Mouse (Mus musculus): Measurements from ENCODE around the gene Acbd6. TPM values are rescaled to one million over a fixed set of nuclear protein-coding genes. Genes with fewer than 3 reads are reported as not detected.

The Acbd6 gene
- polyA plus RNA-seq, 1 experiment from 2014 or later = 80.6 TPM

GRCm38 (mm10) chr1:155564741-155565140, 6.8 kb downstream of the Acbd6 start:
- Histone ChIP-seq H3K4me3 (no peak overlapping the region), H3K4me2 (replicated peaks) (no peak overlapping the region), H3K27ac (no peak overlapping the region), H3K27me3 (no peaks in the 10 kb centered on the region), H3K9me3 (no peaks in the 10 kb centered on the region), H3K36me3 (peaks cover 37% of the 10 kb centered on the region), H3K4me1 (peaks cover 11% of the 10 kb centered on the region), H3K9ac (no peak overlapping the region)
- no peak for ATAC-seq (ENCODE audit: low FRiP score, low read depth)
- WGBS = 37% methylated on average over 3 of the region's 3 CpGs

GRCm38 (mm10) chr1:155568133-155568532, 10.2 kb downstream of the Acbd6 start:
- Histone ChIP-seq H3K9me3 (no peaks in the 10 kb centered on the region), H3K9ac (no peak overlapping the region), H3K27ac (no peak overlapping the region), H3K4me3 (no peak overlapping the region), H3K4me2 (replicated peaks) (no peak overlapping the region), H3K4me1 (no peaks in the 10 kb centered on the region), H3K27me3 (no peaks in the 10 kb centered on the region), H3K36me3 (peaks cover 51% of the 10 kb centered on the region)
- 93% methylated on average over 9 of the region's 9 CpGs for WGBS
- ATAC-seq (ENCODE audit: low FRiP score, low read depth) = no peak

- no peak overlapping the region for H3K9ac ChIP-seq
- H3K4me3 ChIP-seq = no peak overlapping the region
- ATAC-seq (ENCODE audit: low FRiP score, low read depth) = no peak
- WGBS = 85% methylated on average over 4 of the region's 4 CpGs
- no peaks in the 10 kb centered on the region for H3K9me3 ChIP-seq
- H3K4me2 ChIP-seq (replicated peaks) = no peak overlapping the region
- H3K27me3 ChIP-seq = no peaks in the 10 kb centered on the region
- H3K4me1 ChIP-seq = no peaks in the 10 kb centered on the region
- no peak overlapping the region for H3K27ac ChIP-seq
- peaks cover 54% of the 10 kb centered on the region for H3K36me3 ChIP-seq
Observed at GRCm38 (mm10) chr1:155569340-155569739, 11.4 kb downstream of the Acbd6 start.

GRCm38 (mm10) chr1:155574966-155575673, 17.2 kb downstream of the Acbd6 start:
- 25% methylated on average over 7 of the region's 7 CpGs for WGBS
- H3K9ac ChIP-seq = no peak overlapping the region
- ATAC-seq (ENCODE audit: low FRiP score, low read depth) = no peak
- H3K4me1 ChIP-seq = no peaks in the 10 kb centered on the region
- H3K4me2 ChIP-seq (replicated peaks) = no peak overlapping the region
- H3K27ac ChIP-seq = no peak overlapping the region
- H3K9me3 ChIP-seq = no peaks in the 10 kb centered on the region
- peaks cover 17% of the 10 kb centered on the region for H3K36me3 ChIP-seq
- no peaks in the 10 kb centered on the region for H3K27me3 ChIP-seq
- H3K4me3 ChIP-seq = no peak overlapping the region

GRCm38 (mm10) chr1:155576432-155576831, 18.5 kb downstream of the Acbd6 start:
- ATAC-seq (ENCODE audit: low FRiP score, low read depth) = no peak
- no peaks in the 10 kb centered on the region for H3K9me3 ChIP-seq
- H3K4me1 ChIP-seq = no peaks in the 10 kb centered on the region
- H3K27ac ChIP-seq = no peak overlapping the region
- no peaks in the 10 kb centered on the region for H3K27me3 ChIP-seq
- peaks cover 17% of the 10 kb centered on the region for H3K36me3 ChIP-seq
- H3K4me2 ChIP-seq (replicated peaks) = no peak overlapping the region
- H3K9ac ChIP-seq = no peak overlapping the region
- 28% methylated on average over 2 of the region's 2 CpGs for WGBS
- no peak overlapping the region for H3K4me3 ChIP-seq

GRCm38 (mm10) chr1:155577316-155577715, 19.4 kb downstream of the Acbd6 start:
- H3K9ac ChIP-seq = no peak overlapping the region
- no peaks in the 10 kb centered on the region for H3K4me1 ChIP-seq
- 67% methylated on average over 2 of the region's 2 CpGs for WGBS
- H3K36me3 ChIP-seq = peaks cover 11% of the 10 kb centered on the region; the same call in 1 of the 2 replicates
- H3K9me3 ChIP-seq = no peaks in the 10 kb centered on the region
- H3K27me3 ChIP-seq = no peaks in the 10 kb centered on the region
- no peak overlapping the region for H3K27ac ChIP-seq
- H3K4me3 ChIP-seq = no peak overlapping the region
- no peak for ATAC-seq (ENCODE audit: low FRiP score, low read depth)
- H3K4me2 ChIP-seq (replicated peaks) = no peak overlapping the region

- H3K4me1 ChIP-seq = no peaks in the 10 kb centered on the region
- H3K4me2 ChIP-seq (replicated peaks) = no peak overlapping the region
- H3K27me3 ChIP-seq = no peaks in the 10 kb centered on the region
- H3K9me3 ChIP-seq = no peaks in the 10 kb centered on the region
- H3K4me3 ChIP-seq = no peak overlapping the region
- H3K36me3 ChIP-seq = peaks cover 2% of the 10 kb centered on the region
- no peak overlapping the region for H3K9ac ChIP-seq
- WGBS = 83% methylated on average over 2 of the region's 2 CpGs
- H3K27ac ChIP-seq = no peak overlapping the region
- ATAC-seq (ENCODE audit: low FRiP score, low read depth) = no peak
Observed at GRCm38 (mm10) chr1:155587961-155588360, 30.0 kb downstream of the Acbd6 start.

- no peak overlapping the region for H3K4me2 ChIP-seq (replicated peaks)
- no peaks in the 10 kb centered on the region for H3K4me1 ChIP-seq
- H3K27ac ChIP-seq = no peak overlapping the region
- WGBS = 49% methylated on average over 1 of the region's 1 CpGs
- no peak overlapping the region for H3K9ac ChIP-seq
- no peak for ATAC-seq (ENCODE audit: low FRiP score, low read depth)
- H3K9me3 ChIP-seq = no peaks in the 10 kb centered on the region
- H3K4me3 ChIP-seq = no peak overlapping the region
- H3K27me3 ChIP-seq = no peaks in the 10 kb centered on the region
- peaks cover 2% of the 10 kb centered on the region for H3K36me3 ChIP-seq
Observed at GRCm38 (mm10) chr1:155594141-155594540, 36.2 kb downstream of the Acbd6 start.

- H3K9ac ChIP-seq = no peak overlapping the region
- no peak overlapping the region for H3K4me3 ChIP-seq
- H3K4me2 ChIP-seq (replicated peaks) = no peak overlapping the region
- 93% methylated on average over 3 of the region's 3 CpGs for WGBS
- no peaks in the 10 kb centered on the region for H3K9me3 ChIP-seq
- no peaks in the 10 kb centered on the region for H3K27me3 ChIP-seq
- H3K4me1 ChIP-seq = no peaks in the 10 kb centered on the region
- H3K27ac ChIP-seq = no peak overlapping the region
- no peak for ATAC-seq (ENCODE audit: low FRiP score, low read depth)
- no peaks in the 10 kb centered on the region; the same call in 1 of the 2 replicates for H3K36me3 ChIP-seq
Observed at GRCm38 (mm10) chr1:155596576-155596975, 38.7 kb downstream of the Acbd6 start.

GRCm38 (mm10) chr1:155604706-155605105, 46.8 kb downstream of the Acbd6 start:
- H3K4me3 ChIP-seq = no peak overlapping the region
- H3K4me1 ChIP-seq = 0 out of 2 replicates have a peak, but pooled peaks cover 5% of the 10 kb centered on the region
- H3K9ac ChIP-seq = no peak overlapping the region
- no peak overlapping the region for H3K27ac ChIP-seq
- no peak overlapping the region for H3K4me2 ChIP-seq (replicated peaks)
- ATAC-seq (ENCODE audit: low FRiP score, low read depth) = no peak
- H3K36me3 ChIP-seq = no peaks in the 10 kb centered on the region
- no peaks in the 10 kb centered on the region for H3K9me3 ChIP-seq
- WGBS = 29% methylated on average over 1 of the region's 1 CpGs
- H3K27me3 ChIP-seq = no peaks in the 10 kb centered on the region

GRCm38 (mm10) chr1:155605391-155606155, 47.7 kb downstream of the Acbd6 start:
- no peaks in the 10 kb centered on the region for H3K36me3 ChIP-seq
- H3K4me3 ChIP-seq = no peak overlapping the region
- no peak overlapping the region for H3K4me2 ChIP-seq (replicated peaks)
- H3K27me3 ChIP-seq = no peaks in the 10 kb centered on the region
- 0 out of 2 replicates have a peak, but pooled peaks cover 5% of the 10 kb centered on the region for H3K4me1 ChIP-seq
- no peak overlapping the region for H3K9ac ChIP-seq
- H3K27ac ChIP-seq = no peak overlapping the region
- no peak for ATAC-seq (ENCODE audit: low FRiP score, low read depth)
- no peaks in the 10 kb centered on the region for H3K9me3 ChIP-seq
- 35% methylated on average over 11 of the region's 11 CpGs for WGBS

GRCm38 (mm10) chr1:155606156-155606531, 48.2 kb downstream of the Acbd6 start:
- H3K4me2 ChIP-seq (replicated peaks) = no peak overlapping the region
- H3K9me3 ChIP-seq = no peaks in the 10 kb centered on the region
- 0 out of 2 replicates have a peak, but pooled peaks cover 5% of the 10 kb centered on the region for H3K4me1 ChIP-seq
- no peak for ATAC-seq (ENCODE audit: low FRiP score, low read depth)
- no peak overlapping the region for H3K9ac ChIP-seq
- no peak overlapping the region for H3K27ac ChIP-seq
- no peaks in the 10 kb centered on the region for H3K36me3 ChIP-seq
- 80% methylated on average over 8 of the region's 8 CpGs for WGBS
- H3K4me3 ChIP-seq = no peak overlapping the region
- H3K27me3 ChIP-seq = no peaks in the 10 kb centered on the region

Measured in limb, embryonic 13.5 days (tissue).